Mouse (Mus musculus) heart, adult 8-10 months (tissue): Measurements from ENCODE around the gene Lpxn. TPM values are rescaled to one million over a fixed set of nuclear protein-coding genes. Genes with fewer than 3 reads are reported as not detected.

Experiments used
- DNase-seq: peaks from one replicate; pipeline ENCODE4 v3.0.0; 2022; ENCODE audit warnings: low spot score
- total RNA-seq, 4 experiments: library from RNA; stranded (reverse); gene quantifications; 2 replicates each; pipeline ENCODE4 v1.2.4; 2022

The Lpxn gene
- total RNA-seq, 4 experiments from 2014 or later, result 0.60 to 1.1 (median 0.71) TPM

- no peak for DNase-seq
These were observed 8.2 kb downstream of the Lpxn start for GRCm38 (mm10) chr19:12804237-12804636.

GRCm38 (mm10) chr19:12805730-12806129 lies 9.7 kb downstream of the Lpxn start:
- no peak for DNase-seq

GRCm38 (mm10) chr19:12806214-12806613 lies 10.2 kb downstream of the Lpxn start:
- DNase-seq, result no peak

- no peak for DNase-seq
These were observed 16.8 kb downstream of the Lpxn start for GRCm38 (mm10) chr19:12812644-12813364.

GRCm38 (mm10) chr19:12813883-12814282 lies 17.9 kb downstream of the Lpxn start:
- DNase-seq, result no peak

- DNase-seq, result no peak
These were observed 22.5 kb downstream of the Lpxn start for GRCm38 (mm10) chr19:12818507-12818906.

GRCm38 (mm10) chr19:12820383-12820782 lies 24.4 kb downstream of the Lpxn start:
- DNase-seq, result no peak

- DNase-seq, result no peak
These were observed 28.6 kb downstream of the Lpxn start for GRCm38 (mm10) chr19:12824549-12824948.

- DNase-seq, result no peak
These were observed 34.9 kb downstream of the Lpxn start for GRCm38 (mm10) chr19:12830823-12831430.

GRCm38 (mm10) chr19:12831559-12831958 lies 35.6 kb downstream of the Lpxn start:
- DNase-seq, result no peak

- DNase-seq, result peak; percentile 32
These were observed 37.6 kb downstream of the Lpxn start for GRCm38 (mm10) chr19:12833625-12834024.

- no peak for DNase-seq
These were observed 42.5 kb downstream of the Lpxn start for GRCm38 (mm10) chr19:12838507-12838906.

GRCm38 (mm10) chr19:12846382-12846781 lies 50.4 kb downstream of the Lpxn start, which contains the start of gene Gm5244:
Gene Gm5244 (plus strand): TSS chr19:12846682.
- no peak for DNase-seq

- no peak for DNase-seq
These were observed 61.0 kb downstream of the Lpxn start, which contains the start of gene Olfr1444 for GRCm38 (mm10) chr19:12856983-12857382. Gene Olfr1444 (plus strand): TSS chr19:12857283.

Other genes starting within 250 kb of the Lpxn start
- gene Gm4952, start 196.2 kb upstream of the Lpxn start, total RNA-seq, result not detected
- not detected for gene Glyat, start 162.9 kb upstream of the Lpxn start, total RNA-seq
- gene Olfr1442, start 125.8 kb upstream of the Lpxn start, total RNA-seq, result not detected
- gene Olfr1443, start 118.1 kb upstream of the Lpxn start, total RNA-seq, result not detected
- not detected for gene Keg1, start 100.4 kb upstream of the Lpxn start, total RNA-seq
- 1 to 10 TPM in 1 of 4 experiments, under 1 TPM in 3; 0.52 to 1.9 (median 0.95) TPM for gene Cntf, start 30.6 kb upstream of the Lpxn start, total RNA-seq
- 10 to 100 TPM; 75.1 to 88.7 (median 81.0) TPM for gene Zfp91, start 67 bp upstream of the Lpxn start, total RNA-seq
- gene Gm5244, start 50.5 kb downstream of the Lpxn start, total RNA-seq, result not detected
- gene Olfr1444, start 61.1 kb downstream of the Lpxn start, total RNA-seq, result not detected
- not detected for gene Olfr1445, start 87.7 kb downstream of the Lpxn start, total RNA-seq
- gene Olfr1446, start 97.3 kb downstream of the Lpxn start, total RNA-seq, result not detected
- not detected for gene Olfr1447, start 107.5 kb downstream of the Lpxn start, total RNA-seq
- gene Olfr1448, start 128.2 kb downstream of the Lpxn start, total RNA-seq, result not detected
- gene Olfr1449, start 134.6 kb downstream of the Lpxn start, total RNA-seq, result not detected
- not detected for gene Olfr1450, start 154.1 kb downstream of the Lpxn start, total RNA-seq
- gene Olfr1451, start 198.8 kb downstream of the Lpxn start, total RNA-seq, result not detected
- gene Olfr1453, start 232.1 kb downstream of the Lpxn start, total RNA-seq, result not detected